Mouse (Mus musculus): Measurements from ENCODE around the gene Sub1. TPM values are rescaled to one million over a fixed set of nuclear protein-coding genes. Genes with fewer than 3 reads are reported as not detected.

The Sub1 gene
- polyA plus RNA-seq, 1 experiment from 2014 or later: 460 TPM

DNA sequence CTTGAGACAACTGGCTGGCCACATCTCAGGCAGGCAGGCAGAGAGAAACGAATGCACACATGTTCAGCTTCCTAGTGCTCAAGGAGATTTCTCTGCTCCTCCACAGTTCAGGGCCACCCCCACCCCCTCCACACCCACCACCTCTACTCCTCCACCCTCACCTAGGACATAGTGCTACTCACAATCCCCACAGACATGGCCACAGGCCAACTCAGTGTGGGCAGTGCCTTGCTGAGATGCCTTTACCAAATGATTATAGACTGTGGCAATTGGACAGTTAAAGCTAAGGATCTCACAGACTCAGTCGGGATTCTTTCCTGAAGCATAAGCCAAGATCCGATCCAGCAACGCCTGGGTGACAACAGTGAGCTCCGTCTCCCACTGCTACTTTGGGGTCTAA lies 39.9 kb upstream of the Sub1 start:
- no peaks in the 10 kb centered on the region for H3K27me3 ChIP-seq (replicated peaks; ENCODE audit: control insufficient read depth, insufficient read depth, low read length)
- 75% methylated on average over 5 of the region's 5 CpGs for WGBS
- no peak overlapping the region for H3K4me3 ChIP-seq (ENCODE audit: low read depth, low read length)
- peaks cover 4% of the 10 kb centered on the region; the same call in 1 of the 2 replicates for H3K4me1 ChIP-seq (replicated peaks; ENCODE audit: control insufficient read depth, insufficient read depth, low read length)
- H3K9ac ChIP-seq (ENCODE audit: low read depth, low read length): no peak overlapping the region
- no peaks in the 10 kb centered on the region for H3K36me3 ChIP-seq (ENCODE audit: control insufficient read depth, insufficient read depth)
- TF ChIP-seq CTCF (IDR thresholded peaks at IDR 0.05; ENCODE audit: low read depth): no peak
- H3K9me3 ChIP-seq (ENCODE audit: control insufficient read depth): no peaks in the 10 kb centered on the region
- no peak overlapping the region for H3K4me2 ChIP-seq (replicated peaks; ENCODE audit: low read depth)
- ATAC-seq: no peak
- no peak overlapping the region for H3K27ac ChIP-seq (ENCODE audit: low read depth, low read length)

DNA sequence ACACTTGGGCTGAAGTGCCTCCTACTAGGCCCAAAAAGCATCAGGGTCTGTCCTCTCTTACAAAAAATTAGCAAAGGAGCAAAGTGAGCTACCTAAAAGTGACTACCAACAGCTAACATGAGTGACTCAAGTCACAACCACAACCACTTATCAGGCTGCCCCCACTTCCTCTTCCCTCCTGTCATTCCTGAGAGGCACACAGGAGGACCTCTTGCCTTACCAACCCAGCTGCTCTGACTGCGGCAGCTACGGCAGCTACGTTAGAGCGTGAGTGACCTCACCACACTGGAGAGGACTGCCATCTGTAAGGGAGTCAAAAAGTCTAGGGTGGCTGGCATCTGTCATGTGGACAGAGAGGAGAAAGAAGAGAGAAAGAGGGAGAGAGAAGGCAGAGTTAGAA lies 37.5 kb upstream of the Sub1 start:
- H3K9me3 ChIP-seq (ENCODE audit: control insufficient read depth): no peaks in the 10 kb centered on the region
- H3K27ac ChIP-seq (ENCODE audit: low read depth, low read length): no peak overlapping the region
- no peaks in the 10 kb centered on the region for H3K4me1 ChIP-seq (replicated peaks; ENCODE audit: control insufficient read depth, insufficient read depth, low read length)
- no peak for ATAC-seq
- H3K9ac ChIP-seq (ENCODE audit: low read depth, low read length): no peak overlapping the region
- H3K4me3 ChIP-seq (ENCODE audit: low read depth, low read length): no peak overlapping the region
- no peak for TF ChIP-seq CTCF (IDR thresholded peaks at IDR 0.05; ENCODE audit: low read depth)
- no peaks in the 10 kb centered on the region for H3K27me3 ChIP-seq (replicated peaks; ENCODE audit: control insufficient read depth, insufficient read depth, low read length)
- H3K36me3 ChIP-seq (ENCODE audit: control insufficient read depth, insufficient read depth): no peaks in the 10 kb centered on the region
- H3K4me2 ChIP-seq (replicated peaks; ENCODE audit: low read depth): no peak overlapping the region
- WGBS: 85% methylated on average over 4 of the region's 4 CpGs

DNA sequence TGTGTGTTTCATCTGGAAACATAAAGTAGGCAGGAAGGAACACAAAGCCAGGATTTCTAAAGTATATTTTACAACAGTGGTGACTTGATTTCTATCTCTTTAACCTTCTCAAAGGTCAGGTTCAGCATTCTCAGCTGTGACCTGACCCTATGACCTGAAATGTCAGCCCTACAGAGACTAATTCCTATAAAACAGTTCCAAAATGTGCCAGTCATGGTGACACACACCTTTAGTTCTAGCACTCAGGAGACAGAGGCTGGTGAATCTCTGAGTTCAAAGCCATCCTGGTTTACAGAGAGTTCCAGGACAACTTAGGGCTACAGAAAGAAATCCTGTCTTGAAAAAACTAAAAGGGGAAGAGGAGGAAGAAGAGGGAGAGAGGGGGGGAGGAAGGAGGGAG lies 36.4 kb upstream of the Sub1 start:
- no peak for ATAC-seq
- Histone ChIP-seq H3K36me3 (ENCODE audit: control insufficient read depth, insufficient read depth) (no peaks in the 10 kb centered on the region), H3K4me3 (ENCODE audit: low read depth, low read length) (no peak overlapping the region), H3K9me3 (ENCODE audit: control insufficient read depth) (no peaks in the 10 kb centered on the region), H3K27me3 (replicated peaks; ENCODE audit: control insufficient read depth, insufficient read depth, low read length) (no peaks in the 10 kb centered on the region), H3K9ac (ENCODE audit: low read depth, low read length) (no peak overlapping the region), H3K4me2 (replicated peaks; ENCODE audit: low read depth) (no peak overlapping the region), H3K4me1 (replicated peaks; ENCODE audit: control insufficient read depth, insufficient read depth, low read length) (no peaks in the 10 kb centered on the region), H3K27ac (ENCODE audit: low read depth, low read length) (no peak overlapping the region)
- no peak for TF ChIP-seq CTCF (IDR thresholded peaks at IDR 0.05; ENCODE audit: low read depth)

DNA sequence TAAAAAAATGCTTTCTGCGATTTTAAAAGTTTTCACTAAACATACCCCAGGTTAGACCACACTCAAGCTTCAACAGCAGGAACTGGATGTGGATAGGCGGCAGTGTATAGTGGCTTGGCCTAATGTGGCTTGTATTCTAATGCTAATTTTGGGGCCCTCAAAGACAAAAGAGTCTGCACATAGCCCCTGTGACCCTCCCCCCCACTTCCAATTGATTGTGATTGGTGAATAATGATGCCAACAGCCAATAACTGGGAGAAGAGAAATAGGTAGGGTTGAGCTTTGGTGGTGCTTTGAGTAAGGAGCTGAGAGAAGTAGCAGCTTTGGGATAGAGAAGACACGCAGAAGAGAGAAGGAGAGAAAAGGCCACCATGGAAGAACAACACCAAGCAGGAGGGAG lies 35.7 kb upstream of the Sub1 start:
- no peaks in the 10 kb centered on the region for H3K36me3 ChIP-seq (ENCODE audit: control insufficient read depth, insufficient read depth)
- no peak overlapping the region for H3K4me3 ChIP-seq (ENCODE audit: low read depth, low read length)
- H3K9me3 ChIP-seq (ENCODE audit: control insufficient read depth): no peaks in the 10 kb centered on the region
- no peak overlapping the region for H3K27ac ChIP-seq (ENCODE audit: low read depth, low read length)
- ATAC-seq: no peak
- no peak overlapping the region for H3K4me2 ChIP-seq (replicated peaks; ENCODE audit: low read depth)
- no peaks in the 10 kb centered on the region for H3K27me3 ChIP-seq (replicated peaks; ENCODE audit: control insufficient read depth, insufficient read depth, low read length)
- WGBS: 94% methylated on average over 3 of the region's 3 CpGs
- TF ChIP-seq CTCF (IDR thresholded peaks at IDR 0.05; ENCODE audit: low read depth): no peak
- H3K4me1 ChIP-seq (replicated peaks; ENCODE audit: control insufficient read depth, insufficient read depth, low read length): no peaks in the 10 kb centered on the region
- H3K9ac ChIP-seq (ENCODE audit: low read depth, low read length): no peak overlapping the region

DNA sequence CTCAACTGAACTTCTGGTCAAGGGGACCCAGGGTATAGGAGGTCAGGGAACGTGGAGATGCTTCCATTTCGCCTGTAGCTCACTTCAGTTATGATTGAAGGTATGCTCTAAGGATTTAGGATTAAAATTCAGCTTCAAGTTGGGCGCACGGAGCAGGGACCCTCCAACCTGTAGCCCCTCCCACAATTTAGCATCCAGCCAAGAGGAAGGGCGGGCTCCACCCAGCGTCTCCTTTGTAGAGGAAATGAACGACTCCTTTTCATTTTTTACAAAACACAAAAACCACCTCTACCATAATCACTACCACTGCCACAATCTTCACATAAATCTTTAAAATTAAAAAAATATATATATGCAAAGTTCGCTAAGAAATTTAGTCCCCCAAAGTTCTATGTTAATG lies 35.1 kb upstream of the Sub1 start:
- Histone ChIP-seq H3K36me3 (ENCODE audit: control insufficient read depth, insufficient read depth) (no peaks in the 10 kb centered on the region), H3K4me1 (replicated peaks; ENCODE audit: control insufficient read depth, insufficient read depth, low read length) (no peaks in the 10 kb centered on the region), H3K9me3 (ENCODE audit: control insufficient read depth) (no peaks in the 10 kb centered on the region), H3K9ac (ENCODE audit: low read depth, low read length) (no peak overlapping the region), H3K27me3 (replicated peaks; ENCODE audit: control insufficient read depth, insufficient read depth, low read length) (no peaks in the 10 kb centered on the region), H3K27ac (ENCODE audit: low read depth, low read length) (no peak overlapping the region), H3K4me2 (replicated peaks; ENCODE audit: low read depth) (no peak overlapping the region), H3K4me3 (ENCODE audit: low read depth, low read length) (no peak overlapping the region)
- TF ChIP-seq CTCF (IDR thresholded peaks at IDR 0.05; ENCODE audit: low read depth): no peak
- no peak for ATAC-seq
- WGBS: 87% methylated on average over 8 of the region's 8 CpGs

DNA sequence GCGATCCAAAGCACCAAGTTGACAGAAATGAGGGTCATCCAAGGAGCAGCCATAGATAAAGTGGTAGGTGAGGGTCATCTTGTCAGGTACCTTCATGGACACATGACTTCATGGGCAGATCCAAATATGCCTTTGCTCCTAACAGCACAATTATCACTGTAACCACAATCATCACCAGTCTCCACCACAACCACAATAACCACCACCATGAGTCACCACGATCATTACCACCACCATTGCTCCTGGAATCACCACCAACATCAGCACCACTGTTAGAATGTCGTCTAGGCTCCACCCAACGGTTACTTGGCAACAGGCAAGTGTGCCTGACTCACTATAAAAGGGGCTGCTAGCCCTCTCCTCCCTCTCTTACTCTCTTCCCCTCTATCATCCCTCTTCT lies 33.4 kb upstream of the Sub1 start:
- Histone ChIP-seq H3K4me2 (replicated peaks; ENCODE audit: low read depth) (no peak overlapping the region), H3K4me3 (ENCODE audit: low read depth, low read length) (no peak overlapping the region), H3K27me3 (replicated peaks; ENCODE audit: control insufficient read depth, insufficient read depth, low read length) (no peaks in the 10 kb centered on the region), H3K9ac (ENCODE audit: low read depth, low read length) (no peak overlapping the region), H3K4me1 (replicated peaks; ENCODE audit: control insufficient read depth, insufficient read depth, low read length) (no peaks in the 10 kb centered on the region), H3K9me3 (ENCODE audit: control insufficient read depth) (no peaks in the 10 kb centered on the region), H3K36me3 (ENCODE audit: control insufficient read depth, insufficient read depth) (no peaks in the 10 kb centered on the region), H3K27ac (ENCODE audit: low read depth, low read length) (no peak overlapping the region)
- ATAC-seq: no peak
- WGBS: 72% methylated on average over 4 of the region's 4 CpGs
- TF ChIP-seq CTCF (IDR thresholded peaks at IDR 0.05; ENCODE audit: low read depth): no peak

DNA sequence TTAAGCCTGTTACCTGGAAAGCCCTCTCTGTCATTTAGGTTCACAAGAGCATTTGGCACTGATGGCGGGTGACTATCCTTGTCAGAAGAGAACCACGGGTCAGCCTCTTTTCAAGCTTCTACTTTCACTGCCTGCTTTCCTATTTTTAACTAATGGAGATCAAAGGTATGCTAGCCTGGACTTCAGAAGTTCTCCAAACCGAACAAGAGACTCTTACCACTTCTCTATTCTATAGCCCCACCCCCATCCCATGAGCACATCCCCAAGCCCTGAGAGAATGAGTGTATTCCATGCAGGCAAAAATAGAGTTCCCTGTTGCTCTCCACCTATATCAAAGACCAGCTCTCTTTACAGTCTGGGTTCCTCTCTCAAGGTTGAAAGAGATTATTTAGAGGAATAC lies 31.0 kb upstream of the Sub1 start:
- ATAC-seq: no peak
- Histone ChIP-seq H3K4me3 (ENCODE audit: low read depth, low read length) (no peak overlapping the region), H3K9me3 (ENCODE audit: control insufficient read depth) (no peaks in the 10 kb centered on the region), H3K9ac (ENCODE audit: low read depth, low read length) (no peak overlapping the region), H3K27me3 (replicated peaks; ENCODE audit: control insufficient read depth, insufficient read depth, low read length) (no peaks in the 10 kb centered on the region), H3K27ac (ENCODE audit: low read depth, low read length) (no peak overlapping the region), H3K4me2 (replicated peaks; ENCODE audit: low read depth) (no peak overlapping the region), H3K36me3 (ENCODE audit: control insufficient read depth, insufficient read depth) (no peaks in the 10 kb centered on the region), H3K4me1 (replicated peaks; ENCODE audit: control insufficient read depth, insufficient read depth, low read length) (no peaks in the 10 kb centered on the region)
- WGBS: 76% methylated on average over 3 of the region's 3 CpGs
- TF ChIP-seq CTCF (IDR thresholded peaks at IDR 0.05; ENCODE audit: low read depth): no peak

All from intestine, postnatal 0 days (tissue).